Mouse (Mus musculus): Measurements from ENCODE around the gene Gm1123. TPM values are rescaled to one million over a fixed set of nuclear protein-coding genes. Genes with fewer than 3 reads are reported as not detected.

Gm1123 gene
- not detected for total RNA-seq (2022)

- no peak for DNase-seq (ENCODE audit: low spot score in 2 of 2)
Observed at GRCm38 (mm10) chr9:99035575-99035974, at the start of gene Gm1123. TSS of gene Gm1123 (minus strand) at chr9:99035715.

GRCm38 (mm10) chr9:99081718-99082117 is 46.2 kb upstream of the Gm1123 start:
- DNase-seq (ENCODE audit: low spot score in 2 of 2), result no peak

- DNase-seq (ENCODE audit: low spot score in 2 of 2), result no peak
Observed at GRCm38 (mm10) chr9:99081308-99081707, 45.8 kb upstream of the Gm1123 start.

GRCm38 (mm10) chr9:99080657-99081056 is 45.1 kb upstream of the Gm1123 start:
- no peak for DNase-seq (ENCODE audit: low spot score in 2 of 2)

GRCm38 (mm10) chr9:99074462-99074861 is 38.9 kb upstream of the Gm1123 start:
- DNase-seq (ENCODE audit: low spot score in 2 of 2), result no peak

GRCm38 (mm10) chr9:99072538-99072937 is 37.0 kb upstream of the Gm1123 start:
- no peak for DNase-seq (ENCODE audit: low spot score in 2 of 2)

- DNase-seq (ENCODE audit: low spot score in 2 of 2), result no peak
Observed at GRCm38 (mm10) chr9:99065311-99065710, 29.8 kb upstream of the Gm1123 start.

GRCm38 (mm10) chr9:99064216-99064615 is 28.7 kb upstream of the Gm1123 start:
- no peak for DNase-seq (ENCODE audit: low spot score in 2 of 2)

GRCm38 (mm10) chr9:99062544-99062943 is 27.0 kb upstream of the Gm1123 start:
- DNase-seq (ENCODE audit: low spot score in 2 of 2), result peak; percentile 41 to 54

- no peak for DNase-seq (ENCODE audit: low spot score in 2 of 2)
Observed at GRCm38 (mm10) chr9:99057751-99058150, 22.2 kb upstream of the Gm1123 start.

- no peak for DNase-seq (ENCODE audit: low spot score in 2 of 2)
Observed at GRCm38 (mm10) chr9:99049760-99050159, 14.2 kb upstream of the Gm1123 start.

- DNase-seq (ENCODE audit: low spot score in 2 of 2), result no peak
Observed at GRCm38 (mm10) chr9:99048724-99049250, 13.3 kb upstream of the Gm1123 start.

GRCm38 (mm10) chr9:99044761-99045160 is 9.2 kb upstream of the Gm1123 start:
- DNase-seq (ENCODE audit: low spot score in 2 of 2), result no peak

GRCm38 (mm10) chr9:99042641-99043040 is 7.1 kb upstream of the Gm1123 start:
- no peak for DNase-seq (ENCODE audit: low spot score in 2 of 2)

- DNase-seq (ENCODE audit: low spot score in 2 of 2), result no peak
Observed at GRCm38 (mm10) chr9:99041994-99042393, 6.5 kb upstream of the Gm1123 start.

- DNase-seq (ENCODE audit: low spot score in 2 of 2), result no peak
Observed at GRCm38 (mm10) chr9:99034111-99034510, 1.4 kb downstream of the Gm1123 start.

- no peak for DNase-seq (ENCODE audit: low spot score in 2 of 2)
Observed at GRCm38 (mm10) chr9:99032031-99032430, 3.5 kb downstream of the Gm1123 start.

- DNase-seq (ENCODE audit: low spot score in 2 of 2), result no peak
Observed at GRCm38 (mm10) chr9:99021751-99022150, 13.8 kb downstream of the Gm1123 start.

GRCm38 (mm10) chr9:99021166-99021565 is 14.3 kb downstream of the Gm1123 start:
- no peak for DNase-seq (ENCODE audit: low spot score in 2 of 2)

GRCm38 (mm10) chr9:99017679-99018078 is 17.8 kb downstream of the Gm1123 start:
- DNase-seq (ENCODE audit: low spot score in 2 of 2), result no peak

- no peak for DNase-seq (ENCODE audit: low spot score in 2 of 2)
Observed at GRCm38 (mm10) chr9:99016759-99017158, 18.8 kb downstream of the Gm1123 start.

GRCm38 (mm10) chr9:99016301-99016700 is 19.2 kb downstream of the Gm1123 start:
- no peak for DNase-seq (ENCODE audit: low spot score in 2 of 2)

- no peak for DNase-seq (ENCODE audit: low spot score in 2 of 2)
Observed at GRCm38 (mm10) chr9:99009898-99010199, 25.7 kb downstream of the Gm1123 start.
